Mouse (Mus musculus): Measurements from ENCODE around the gene Ntn1.

Gene Ntn1

DNA sequence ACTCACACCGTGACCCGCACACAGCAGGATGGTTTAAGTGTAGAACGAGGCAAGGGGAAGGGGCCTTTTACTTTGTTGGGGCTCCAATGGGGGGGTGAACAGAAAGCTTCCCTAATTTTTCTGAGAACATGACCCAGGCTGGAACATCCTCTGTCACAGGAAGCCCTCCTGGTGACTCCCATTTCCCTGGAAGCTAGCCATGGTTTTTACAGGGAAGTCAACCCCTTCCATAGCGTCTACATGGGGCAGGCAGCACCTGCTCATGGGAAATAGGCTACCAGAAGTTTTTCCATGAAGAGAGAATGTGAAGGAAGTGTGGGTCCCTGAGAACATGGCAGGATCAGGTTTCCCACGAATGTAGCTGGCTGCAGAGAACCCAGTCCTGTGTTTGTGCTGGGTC, 136.3 kb downstream of the Ntn1 start:
- DNase-seq (ENCODE audit: low spot score in 2 of 2): no peak

DNA sequence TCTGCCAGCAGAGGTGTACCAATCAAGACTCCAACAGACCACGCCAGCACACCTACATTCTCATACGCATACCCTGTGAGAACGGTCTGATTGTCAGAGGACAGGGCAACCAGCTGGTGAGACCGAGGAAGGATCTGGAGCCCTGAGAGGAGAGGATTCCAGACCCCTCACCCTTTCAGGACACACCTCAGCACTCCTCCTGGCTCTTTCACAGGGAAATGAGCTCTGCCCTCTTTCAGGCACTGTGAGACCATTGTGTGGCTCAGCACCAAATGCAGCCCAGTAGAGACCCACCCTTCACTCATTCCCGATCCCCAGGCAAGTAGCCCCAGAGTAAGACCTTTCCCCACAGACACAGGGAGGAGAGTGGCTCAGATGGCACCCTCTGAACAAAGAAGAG, 137.5 kb downstream of the Ntn1 start:
- DNase-seq (ENCODE audit: low spot score in 2 of 2): no peak

DNA sequence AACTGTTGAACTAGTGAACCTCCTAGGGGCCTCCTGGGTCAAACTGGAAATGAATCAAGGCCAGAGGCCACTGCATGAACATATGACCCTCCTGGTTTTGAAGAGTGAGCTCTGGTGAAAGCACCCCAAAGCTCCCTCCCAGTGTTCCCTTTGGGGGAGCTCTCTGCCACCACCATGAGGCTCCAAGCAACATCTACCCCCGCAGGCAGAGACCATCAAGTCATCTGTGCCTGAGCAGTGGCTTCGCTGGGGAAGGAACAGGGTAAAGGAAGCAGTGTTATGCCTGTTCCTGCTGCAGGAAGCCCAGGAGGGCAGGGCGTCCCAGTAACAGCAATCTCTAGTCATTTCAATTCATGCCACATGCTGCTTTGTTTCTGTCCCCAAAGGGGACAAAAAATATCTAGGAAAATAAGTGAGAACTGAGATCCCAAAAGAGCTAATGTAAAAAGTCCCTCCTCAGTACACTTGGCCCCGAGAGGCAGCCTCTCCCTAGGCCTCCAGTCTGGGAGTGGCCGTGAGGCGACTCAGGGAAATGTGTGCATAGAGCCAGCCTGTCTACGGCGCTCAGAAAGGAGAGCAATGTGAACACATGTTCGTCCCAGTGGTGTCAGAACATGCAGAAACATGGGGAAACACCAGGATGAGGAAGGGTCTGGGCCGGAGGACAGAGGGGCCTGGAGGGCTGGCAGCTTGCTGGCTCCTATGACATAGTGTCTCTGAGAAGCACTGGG, 139.3 kb downstream of the Ntn1 start:
- DNase-seq (ENCODE audit: low spot score in 2 of 2): no peak

DNA sequence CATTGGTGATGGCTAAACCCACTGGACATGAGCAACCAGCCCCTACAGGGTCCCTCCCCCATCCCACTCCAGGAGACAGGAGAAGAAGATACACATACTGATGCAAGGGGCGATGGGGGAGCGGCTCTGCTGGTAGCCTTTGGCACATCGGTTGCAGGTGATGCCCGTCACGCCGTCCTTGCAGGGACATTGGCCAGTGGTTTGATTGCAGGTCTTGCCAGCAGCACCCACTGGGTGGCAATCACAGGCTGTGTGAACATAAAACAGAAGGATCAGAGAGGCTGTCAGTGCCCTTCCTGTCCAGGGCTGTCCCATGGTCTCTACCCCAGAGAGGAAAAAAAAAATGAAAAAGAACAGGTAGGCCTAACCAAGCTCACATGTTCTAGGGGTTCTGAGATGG, 140.2 kb downstream of the Ntn1 start:
- no peak for DNase-seq (ENCODE audit: low spot score in 2 of 2)

DNA sequence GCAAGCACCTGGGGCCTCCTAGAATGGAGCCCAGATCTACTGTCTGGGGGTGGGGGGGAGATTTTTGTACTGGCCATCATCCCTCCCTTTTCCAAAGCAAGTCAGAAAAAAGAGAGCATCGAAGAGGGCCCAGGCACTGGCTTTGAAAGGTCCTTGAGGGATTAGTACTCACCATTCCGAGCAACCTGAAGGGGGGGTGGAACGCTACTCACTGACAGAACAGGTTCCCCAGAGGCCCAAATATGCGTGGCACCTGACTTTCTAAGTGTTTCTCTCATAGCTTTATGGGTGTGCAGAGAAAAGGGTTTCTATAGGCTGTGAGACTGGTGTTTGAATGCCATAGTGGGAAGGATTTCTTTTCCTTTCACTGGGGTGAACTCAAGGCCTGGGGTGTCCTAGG, 142.1 kb downstream of the Ntn1 start:
- no peak for DNase-seq (ENCODE audit: low spot score in 2 of 2)

DNA sequence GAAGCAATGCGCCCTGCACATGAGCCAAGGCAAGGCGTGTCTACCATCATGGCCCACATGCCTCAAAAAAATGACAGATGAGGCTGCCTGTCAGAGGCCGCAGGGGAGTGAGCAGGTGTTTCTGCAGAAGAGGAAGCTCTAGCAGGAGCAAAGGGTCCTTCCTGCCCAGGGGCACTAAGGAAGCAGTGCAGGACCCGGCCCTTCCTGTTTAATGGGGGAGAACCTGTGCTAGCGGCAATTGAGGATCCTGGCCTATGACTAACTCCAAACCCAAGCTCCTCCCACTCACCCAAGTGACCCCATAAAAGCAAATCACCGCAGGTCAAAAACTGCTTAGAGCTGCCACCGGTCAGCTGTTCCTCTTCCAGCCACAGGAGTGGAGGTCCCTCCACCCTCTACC, 147.1 kb downstream of the Ntn1 start:
- DNase-seq (ENCODE audit: low spot score in 2 of 2): no peak

DNA sequence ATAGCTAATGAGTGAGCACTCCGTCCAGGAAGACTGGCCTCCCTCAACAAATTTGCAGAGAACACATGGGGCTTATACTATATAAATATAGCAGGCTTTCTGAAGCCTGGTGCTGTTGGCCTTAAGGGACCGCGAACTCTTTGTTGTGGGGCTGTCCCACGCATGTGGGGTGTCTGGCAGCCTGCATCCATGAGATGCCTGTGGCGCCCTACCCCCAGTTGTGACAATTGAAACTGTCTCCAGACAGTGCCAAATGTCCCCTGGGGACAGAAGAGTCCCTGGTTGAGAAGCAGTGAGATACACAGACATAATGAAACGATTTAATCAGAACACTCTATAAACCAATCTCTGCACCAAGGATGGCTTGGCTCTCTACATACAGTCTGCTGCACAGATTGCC, 150.5 kb downstream of the Ntn1 start:
- DNase-seq (ENCODE audit: low spot score in 2 of 2): no peak

DNA sequence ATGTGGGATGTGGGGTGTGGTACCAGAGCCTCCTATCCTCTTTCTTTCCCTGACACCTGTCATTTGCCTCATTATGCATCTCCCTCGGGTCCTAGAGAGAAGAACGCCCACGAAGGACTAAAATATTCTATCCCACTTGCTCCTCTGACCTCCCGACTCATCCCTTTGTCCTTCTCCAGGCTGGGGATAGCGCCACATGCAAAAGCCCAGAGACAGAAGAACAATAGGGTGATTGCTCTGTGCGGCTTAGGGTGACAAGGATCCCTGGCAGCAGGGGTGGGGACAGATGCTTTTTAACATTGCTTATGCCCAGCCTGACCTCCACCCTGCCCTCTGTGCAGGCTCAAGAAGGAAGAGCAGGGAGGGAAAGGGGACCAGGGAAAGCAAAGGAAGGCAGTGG, 152.7 kb downstream of the Ntn1 start:
- no peak for DNase-seq (ENCODE audit: low spot score in 2 of 2)

DNA sequence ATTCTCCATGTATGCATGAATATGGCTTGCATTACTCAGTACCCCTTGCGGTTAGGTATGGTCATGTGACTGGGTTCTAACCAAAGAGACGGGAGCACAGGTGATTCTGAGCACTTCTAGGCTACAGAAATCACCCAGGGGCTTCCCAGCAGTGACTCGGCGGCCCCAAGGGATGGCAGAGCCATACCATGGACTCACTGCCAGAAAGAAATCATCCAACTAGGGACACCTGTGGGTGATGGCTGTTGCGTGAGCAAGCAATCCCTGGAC, 155.7 kb downstream of the Ntn1 start:
- no peak for DNase-seq (ENCODE audit: low spot score in 2 of 2)

DNA sequence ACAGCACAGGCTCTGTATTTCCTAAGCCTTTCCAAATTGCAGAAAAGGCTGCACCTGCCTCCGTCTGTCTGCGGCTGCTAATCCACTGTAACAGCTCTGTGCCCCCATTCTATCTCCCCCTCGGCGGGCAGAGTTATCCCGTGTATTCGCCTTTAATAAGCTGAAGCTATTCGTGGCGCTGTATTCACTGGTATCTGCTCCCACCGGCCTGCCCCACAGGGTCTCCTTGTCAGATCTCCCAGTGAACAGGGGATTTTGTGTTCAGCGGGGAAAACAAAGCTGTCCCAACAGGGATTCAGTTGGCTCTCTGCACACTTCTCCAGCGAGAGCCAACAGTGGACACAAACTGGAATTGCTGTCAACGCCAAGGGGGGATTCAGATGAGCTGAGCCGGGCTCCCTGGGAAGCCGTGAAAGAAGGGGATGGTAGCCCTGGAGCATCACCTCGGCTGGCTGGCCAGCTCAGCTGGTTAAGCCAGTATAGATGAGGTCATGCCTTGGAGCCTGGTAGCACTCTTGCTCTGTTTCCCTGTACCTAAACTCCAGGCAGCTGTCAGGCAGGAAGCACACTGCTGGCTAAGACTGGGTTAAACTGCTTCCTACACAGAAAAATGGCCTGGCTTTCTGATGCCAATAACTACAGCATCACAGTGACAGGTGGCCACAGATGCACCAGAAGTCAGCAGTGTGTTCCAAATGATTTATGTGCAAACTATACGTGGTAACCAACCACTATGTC, 156.2 kb downstream of the Ntn1 start:
- no peak for DNase-seq (ENCODE audit: low spot score in 2 of 2)

DNA sequence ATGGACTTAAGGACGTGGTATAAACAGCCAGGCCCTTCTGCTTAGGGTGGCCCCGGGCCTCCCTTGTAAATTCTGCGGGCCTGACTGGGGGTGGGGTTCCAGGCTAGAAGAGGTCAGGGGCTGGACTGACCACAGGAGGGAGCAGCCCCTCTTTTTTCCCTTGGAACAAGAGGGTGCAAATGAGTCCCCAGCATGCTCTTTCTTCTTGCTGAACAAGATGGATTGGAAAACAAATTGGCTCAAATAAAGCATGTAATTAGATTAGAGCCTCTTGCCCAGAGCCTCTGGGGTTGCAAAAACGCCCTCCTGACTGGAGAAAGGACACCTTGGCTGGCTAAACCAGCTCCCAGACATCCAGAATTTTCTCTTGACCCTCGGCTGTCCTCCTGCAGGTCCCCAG, 160.9 kb downstream of the Ntn1 start:
- DNase-seq (ENCODE audit: low spot score in 2 of 2): no peak

DNA sequence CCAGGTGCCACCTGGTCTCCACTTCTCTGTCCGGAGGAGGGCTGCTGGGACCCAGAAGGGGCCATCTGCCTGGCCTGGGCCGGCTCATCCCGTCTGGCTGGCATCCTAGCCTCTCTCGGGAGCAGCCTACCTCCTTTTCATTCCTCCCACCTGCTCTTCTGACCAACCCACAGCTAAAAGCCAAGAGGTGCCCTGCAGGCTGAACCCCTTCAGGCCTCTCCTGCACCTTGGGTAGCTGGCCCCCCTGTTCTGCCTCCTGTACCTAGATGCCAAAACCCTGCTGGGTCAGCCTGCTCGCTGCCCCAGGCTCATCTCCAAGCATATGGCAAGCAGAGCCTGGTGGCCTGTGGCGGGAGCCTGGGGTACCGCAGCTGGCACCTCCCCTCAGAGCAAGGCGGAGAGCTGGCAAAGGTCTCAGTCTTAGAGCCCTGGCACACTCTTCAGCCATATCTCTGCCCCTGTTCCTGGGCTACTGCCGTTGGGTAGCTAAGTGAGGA, 167.1 kb downstream of the Ntn1 start:
- DNase-seq (ENCODE audit: low spot score in 2 of 2): no peak

DNA sequence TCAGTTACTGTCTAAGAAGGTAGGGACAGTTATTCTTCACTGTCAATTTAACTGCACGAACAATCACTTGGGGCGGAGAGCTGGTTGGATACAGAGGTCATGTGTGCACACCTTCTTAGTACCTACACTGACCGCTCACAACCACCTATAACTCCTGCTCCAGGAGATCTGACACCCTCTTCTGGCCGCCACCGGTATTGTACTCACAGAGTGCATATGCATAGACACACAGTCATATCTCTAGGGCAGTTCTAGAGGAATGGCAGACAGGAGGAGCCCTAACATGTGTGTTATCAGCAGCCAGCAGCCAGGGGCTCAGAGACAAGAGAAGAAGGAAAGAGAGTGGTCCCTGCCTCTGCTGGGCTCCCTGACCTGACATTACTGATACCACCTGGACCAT, 169.1 kb downstream of the Ntn1 start:
- DNase-seq (ENCODE audit: low spot score in 2 of 2): no peak

DNA sequence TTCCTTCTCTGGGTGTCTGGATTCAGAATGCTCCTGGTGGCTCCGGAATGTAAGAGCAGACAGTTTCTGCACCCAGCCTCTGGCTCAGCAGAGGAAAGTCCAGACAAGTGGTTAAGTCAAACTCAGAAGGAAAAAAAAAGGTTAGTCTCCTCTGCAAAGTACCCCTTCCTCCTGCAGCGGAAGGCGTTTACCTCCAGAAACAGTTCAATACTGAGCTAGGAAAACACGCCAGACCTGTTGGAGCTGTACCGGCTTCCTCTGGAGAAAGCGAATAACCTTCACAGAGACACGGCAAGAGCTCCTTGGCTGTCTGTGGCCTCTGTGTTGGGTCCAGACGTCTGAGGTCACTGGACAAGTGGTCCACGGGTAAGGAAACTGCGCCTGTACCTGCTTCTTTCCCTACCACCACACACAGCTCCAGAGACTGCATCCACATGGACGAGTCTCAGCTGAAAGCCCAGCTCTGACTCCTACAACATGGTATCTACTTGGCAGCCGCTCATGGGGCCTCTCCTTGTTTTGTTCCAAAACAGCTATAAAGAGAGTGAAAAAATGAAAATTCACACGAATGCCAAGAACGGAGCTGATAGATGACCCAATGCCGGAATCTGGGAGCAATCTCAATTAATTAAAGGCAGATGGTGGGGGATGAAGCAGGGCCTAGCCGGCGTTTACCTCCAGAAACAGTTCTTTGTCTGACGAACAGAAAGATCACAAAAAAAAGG, 171.5 kb downstream of the Ntn1 start:
- DNase-seq (ENCODE audit: low spot score in 2 of 2): no peak

DNA sequence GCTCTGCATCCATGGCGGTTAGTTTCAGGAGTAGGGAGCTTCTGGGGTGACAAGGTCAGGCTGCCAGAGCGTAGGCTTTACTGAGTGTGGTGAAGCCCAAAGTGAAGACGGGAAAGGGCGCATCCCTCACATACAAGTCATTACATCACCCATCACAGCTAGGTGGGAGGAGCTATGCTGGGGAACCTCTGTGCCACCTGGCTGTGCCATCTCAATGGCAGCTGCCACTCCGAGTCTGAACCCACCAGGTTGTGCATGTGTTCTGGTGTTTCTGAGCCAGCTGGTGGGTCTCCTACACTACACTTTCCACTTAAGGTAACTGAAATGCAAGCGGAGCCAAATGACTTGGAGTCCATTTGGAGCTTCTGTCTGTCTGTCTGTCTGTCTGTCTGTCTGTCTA, 172.8 kb downstream of the Ntn1 start:
- DNase-seq (ENCODE audit: low spot score in 2 of 2): no peak

DNA sequence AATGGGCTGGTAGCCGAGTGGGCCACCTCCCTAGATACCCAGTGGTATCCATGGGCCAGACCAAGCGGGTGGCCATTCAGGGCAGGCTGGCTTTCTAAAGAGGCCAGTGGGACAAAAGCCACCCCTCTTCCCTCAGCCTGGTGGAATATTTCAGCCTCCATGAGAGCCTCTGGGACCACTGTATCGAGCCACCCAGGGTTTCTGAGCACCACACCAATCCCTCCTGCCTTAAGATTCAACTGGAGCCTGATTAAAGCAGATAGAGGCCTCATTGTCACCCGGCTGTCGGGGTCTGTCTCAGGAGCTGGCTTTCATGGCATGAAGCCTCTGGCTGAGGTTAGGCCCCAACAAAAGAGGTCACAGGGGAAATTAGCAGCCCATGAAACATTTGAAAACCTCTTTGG, 174.0 kb downstream of the Ntn1 start:
- no peak for DNase-seq (ENCODE audit: low spot score in 2 of 2)

DNA sequence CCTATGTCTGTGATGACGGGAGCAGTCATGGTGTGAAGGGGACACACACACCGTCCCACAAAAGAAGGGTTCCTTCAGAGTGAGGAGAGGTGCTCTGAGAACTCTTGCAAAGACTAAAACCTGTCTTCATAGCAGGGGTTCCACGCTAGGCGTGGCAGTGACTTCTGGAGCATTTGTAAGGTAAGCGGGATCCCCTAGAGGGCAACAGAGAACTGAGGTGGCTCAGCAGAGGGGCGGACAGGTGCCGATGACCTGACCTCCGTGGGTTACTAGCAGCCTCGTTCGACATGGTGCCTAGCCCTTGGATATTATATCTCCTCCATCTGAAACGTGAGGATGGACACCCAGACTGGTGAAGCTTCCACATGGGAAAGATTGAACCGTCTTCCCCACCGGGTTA, 177.5 kb downstream of the Ntn1 start:
- DNase-seq (ENCODE audit: low spot score in 2 of 2): no peak

DNA sequence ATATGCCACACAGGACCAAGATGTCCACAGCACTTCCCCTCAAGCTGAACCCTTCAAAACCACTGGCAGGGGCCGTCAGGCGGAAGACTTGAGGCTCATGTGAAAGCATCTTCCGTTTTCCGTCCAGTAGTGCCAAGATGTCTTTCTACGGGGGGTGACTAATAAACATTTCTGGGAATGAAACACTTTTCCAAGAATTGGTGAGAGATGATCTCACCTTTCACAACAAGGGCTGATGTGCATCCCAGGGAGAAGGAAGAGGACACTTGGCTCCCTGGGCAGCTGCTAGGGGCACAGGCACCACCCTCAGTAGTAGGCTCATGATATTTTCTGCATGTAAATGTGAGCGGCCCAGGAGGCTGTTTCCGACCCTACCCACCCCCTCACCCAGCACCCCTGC, 178.4 kb downstream of the Ntn1 start:
- DNase-seq (ENCODE audit: low spot score in 2 of 2): no peak

DNA sequence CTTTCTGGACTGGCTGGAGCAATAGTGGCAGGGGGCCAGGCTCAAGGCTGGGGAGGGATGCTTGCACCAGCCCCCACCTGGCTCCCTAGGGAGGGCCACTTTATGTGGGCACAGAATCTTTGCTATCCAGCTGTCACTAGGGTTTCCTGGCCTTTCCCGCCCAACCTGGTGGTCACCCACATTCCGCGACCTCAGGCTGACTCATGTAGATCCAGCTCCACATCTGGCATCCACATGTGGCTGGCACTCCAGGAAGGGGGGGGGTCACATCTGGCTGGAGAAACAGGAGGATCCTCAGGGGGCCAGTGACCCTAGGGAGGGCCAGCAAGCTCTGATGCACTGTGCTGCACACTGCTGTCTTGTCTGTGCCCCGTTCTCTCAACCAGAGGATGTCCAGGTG, 179.9 kb downstream of the Ntn1 start:
- DNase-seq (ENCODE audit: low spot score in 2 of 2): no peak

DNA sequence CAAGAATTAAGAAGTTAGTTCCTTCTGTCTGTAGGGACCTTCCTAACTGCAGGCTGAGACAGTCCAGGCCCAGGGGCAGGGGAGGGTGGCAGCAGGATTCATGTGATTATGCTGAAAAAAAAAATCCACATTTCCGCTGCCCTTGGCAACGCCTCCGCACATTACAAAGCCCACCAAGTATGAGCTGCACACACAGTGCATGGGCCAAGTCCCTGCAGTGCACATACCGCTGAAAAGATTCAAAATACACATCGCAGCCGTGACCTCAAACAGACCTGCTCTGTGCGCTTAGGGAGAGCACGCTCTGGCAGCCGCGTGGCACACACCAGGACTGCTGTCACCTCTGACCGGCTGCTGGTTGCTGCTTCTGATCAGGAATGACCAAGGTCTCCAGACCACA, 184.6 kb downstream of the Ntn1 start:
- no peak for DNase-seq (ENCODE audit: low spot score in 2 of 2)

DNA sequence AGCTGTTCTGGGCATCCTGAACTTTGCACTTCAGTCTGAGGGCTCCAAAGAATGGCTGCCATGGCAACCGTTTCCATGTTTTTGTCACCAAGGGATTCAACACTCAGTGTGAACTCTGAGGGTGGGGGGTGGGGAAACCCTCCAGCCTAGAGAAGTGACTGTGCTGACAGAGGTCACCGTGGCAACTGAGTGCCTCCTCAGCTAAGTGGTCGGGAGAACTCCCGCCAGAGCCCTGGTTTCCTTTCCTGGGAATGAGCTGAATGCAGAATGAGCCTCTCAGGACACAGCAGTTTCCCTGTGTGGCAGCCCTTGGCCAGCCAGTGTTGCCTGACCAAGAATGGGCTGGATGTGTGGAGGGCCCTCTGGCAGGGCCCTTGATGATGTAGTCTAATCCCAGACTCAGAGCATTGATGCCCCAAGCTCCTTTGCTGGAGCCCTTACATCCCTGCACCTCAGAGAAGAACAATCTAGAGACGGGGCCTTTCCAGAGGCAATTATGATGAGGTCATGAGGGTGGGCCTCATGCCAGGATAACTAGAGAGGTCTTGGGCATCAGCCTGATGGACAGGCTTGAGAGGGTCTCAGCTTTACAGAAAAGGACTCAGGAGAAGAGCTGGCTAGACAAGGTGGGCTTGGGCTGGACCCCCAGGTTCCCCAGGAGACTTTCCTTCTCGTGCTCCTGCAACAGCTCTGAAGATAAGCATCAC, 185.3 kb downstream of the Ntn1 start:
- DNase-seq (ENCODE audit: low spot score in 2 of 2): no peak

DNA sequence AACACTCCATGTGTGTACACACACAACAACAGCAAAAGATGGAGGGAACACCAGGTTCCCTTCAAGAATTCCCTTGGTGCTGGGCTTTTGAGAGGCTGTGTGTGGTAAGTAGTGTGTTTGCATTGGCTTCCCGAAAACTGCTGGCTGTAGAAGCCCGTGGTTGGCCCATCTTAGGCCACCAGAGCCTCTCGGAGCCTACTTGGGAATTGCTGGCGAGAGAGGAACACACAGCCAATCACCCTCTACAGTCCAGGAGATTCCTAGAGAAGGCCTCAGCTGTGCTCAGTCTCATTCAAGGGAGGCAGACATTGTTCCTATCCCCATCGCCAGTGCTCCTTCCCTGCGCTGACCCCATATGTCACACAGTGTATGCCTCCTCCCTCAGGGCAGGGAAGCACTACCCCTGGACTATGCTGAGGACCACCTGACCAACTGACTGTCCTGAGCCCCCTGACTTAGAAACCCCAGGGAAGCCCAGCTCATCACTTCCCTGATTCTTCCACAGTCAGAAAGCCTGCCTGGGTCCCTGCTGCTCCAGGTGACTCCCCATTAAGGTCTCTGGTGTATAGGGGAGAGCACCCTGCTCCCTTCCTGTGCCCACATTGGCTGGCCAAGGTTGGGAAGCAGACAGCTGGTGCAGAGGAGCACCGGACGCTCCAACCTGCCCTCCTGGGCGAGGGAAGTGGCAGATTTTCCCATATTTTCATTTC, 186.0 kb downstream of the Ntn1 start:
- no peak for DNase-seq (ENCODE audit: low spot score in 2 of 2)

Data from right cerebral cortex, postnatal 36 days (tissue).